Mouse (Mus musculus): ENCODE measurements around the gene Phpt1.
A peak's percentile ranks its signal among the peaks of the same experiment; 100 is the strongest.
"Not testable (repeated sequence)": the region's sequence is repeated elsewhere in the genome, so short reads cannot be mapped to it uniquely, and the experiment has no call there.

The Phpt1 gene

DNA sequence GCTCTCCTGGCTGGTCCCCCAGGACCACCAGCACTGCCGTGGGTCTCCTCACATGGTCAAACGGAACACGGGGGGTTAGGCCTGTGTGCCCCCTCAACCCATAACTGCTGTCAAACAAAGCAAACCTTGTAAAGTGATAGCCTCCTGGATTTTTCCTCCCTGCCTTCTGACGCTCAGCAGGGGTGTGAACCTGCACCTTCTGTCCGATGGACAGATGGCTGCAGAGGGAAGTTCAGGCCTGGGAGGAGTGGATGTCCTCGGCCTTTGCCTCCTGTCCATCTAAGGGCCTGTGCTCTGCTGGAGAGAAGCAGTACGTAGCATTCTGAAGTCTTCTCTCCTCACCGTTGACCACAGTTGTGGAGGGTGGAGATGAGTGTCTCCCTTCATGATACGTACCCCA, 13.1 kb downstream of the Phpt1 start:
- no peak for DNase-seq (ENCODE audit: low read depth in 1 of 2, low spot score in 2 of 2)

DNA sequence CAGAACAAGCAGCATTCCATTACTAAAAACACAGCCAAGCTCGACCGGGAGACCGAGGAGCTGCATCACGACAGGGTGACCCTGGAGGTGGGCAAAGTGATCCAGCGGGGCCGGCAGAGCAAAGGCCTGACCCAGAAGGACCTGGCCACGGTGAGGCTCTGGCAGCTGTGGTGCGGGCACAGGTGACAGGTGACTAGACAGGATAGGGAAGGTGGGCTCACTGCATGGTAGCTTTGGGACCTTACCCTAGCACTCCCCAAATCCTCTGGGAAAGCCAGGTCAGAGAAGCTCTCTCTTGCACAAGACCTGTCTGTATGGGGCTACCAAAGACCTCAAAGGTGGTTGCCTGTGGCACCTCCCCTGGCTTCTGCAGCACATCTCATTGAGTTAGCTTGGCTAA, 14.5 kb downstream of the Phpt1 start:
- no peak for DNase-seq (ENCODE audit: low read depth in 1 of 2, low spot score in 2 of 2)

DNA sequence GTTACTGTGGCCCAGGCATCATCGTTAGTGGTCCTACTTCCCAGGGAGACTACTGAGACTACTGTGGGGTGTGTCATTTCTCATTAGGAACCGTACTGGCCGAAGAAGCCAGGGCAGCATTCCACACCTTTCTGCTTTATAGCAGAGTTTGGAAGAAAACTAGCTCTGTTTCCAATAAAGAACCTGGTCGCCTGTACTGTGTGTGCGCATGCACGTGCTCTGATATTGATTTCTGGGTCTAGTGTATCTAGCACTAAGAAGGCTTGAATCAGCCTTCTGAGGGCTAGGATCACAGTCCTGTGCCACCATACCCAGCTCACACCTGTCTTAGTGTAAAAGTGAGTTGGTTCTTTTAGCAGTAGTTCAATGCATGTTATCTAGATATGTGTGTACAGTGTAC, 16.2 kb downstream of the Phpt1 start:
- DNase-seq (ENCODE audit: low read depth in 1 of 2, low spot score in 2 of 2), result no peak

DNA sequence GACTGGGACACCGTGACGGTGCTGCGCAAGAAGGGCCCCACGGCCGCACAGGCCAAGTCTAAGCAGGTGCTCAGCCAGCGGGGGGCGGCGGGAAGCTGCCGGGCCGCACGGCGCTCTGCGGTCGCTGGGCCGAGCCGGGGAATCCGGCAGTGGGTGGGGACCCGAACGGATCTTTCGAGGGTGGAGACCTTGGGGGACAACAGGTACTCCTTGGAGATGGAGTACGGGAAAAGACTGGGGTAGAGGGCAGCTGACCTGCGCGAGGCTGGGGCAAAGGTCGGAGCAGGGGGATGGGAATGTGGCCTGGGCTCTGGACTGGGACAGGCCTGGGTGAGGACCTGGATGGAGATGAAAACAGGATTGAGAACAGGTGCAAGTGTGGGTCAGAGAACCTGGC, 17.1 kb downstream of the Phpt1 start:
- no peak for DNase-seq (ENCODE audit: low read depth in 1 of 2, low spot score in 2 of 2)

DNA sequence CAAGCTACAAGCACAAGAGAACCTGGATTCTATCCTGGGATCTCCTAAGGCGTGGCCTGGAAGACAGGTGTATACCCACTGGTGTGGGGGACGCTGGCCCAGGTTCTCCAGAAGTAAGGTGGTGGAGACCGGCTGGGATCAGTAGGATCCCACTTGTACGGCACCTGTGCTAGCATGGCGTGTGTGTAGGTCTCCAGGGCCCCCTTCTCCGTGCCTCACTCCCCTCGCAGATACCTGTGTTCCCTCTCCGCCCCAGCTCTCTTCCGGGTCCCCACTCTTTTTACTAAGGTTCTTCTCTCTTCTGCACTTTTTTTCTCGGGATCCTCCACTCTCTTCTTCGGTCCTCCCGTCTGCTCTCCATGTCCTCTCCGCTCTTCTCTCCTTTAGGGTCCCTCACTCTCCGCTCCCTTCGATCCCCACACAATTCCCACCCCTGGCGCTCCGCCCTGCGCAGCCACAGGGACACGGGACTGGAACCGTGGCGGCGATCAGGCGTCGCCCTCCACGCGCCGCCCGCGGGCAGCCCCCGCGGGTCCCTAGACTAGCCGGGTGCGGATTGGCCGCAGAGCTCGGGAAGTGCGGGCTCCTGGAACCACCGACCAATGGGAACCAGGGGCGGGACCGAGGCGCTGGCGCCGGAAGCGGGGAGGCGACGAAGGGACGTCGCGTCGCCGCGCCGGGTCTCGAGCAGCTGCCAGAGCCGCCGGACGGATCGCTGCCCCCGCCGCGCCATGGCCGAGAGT, 17.6 kb downstream of the Phpt1 start, which contains the start of gene Edf1:
Edf1 (plus strand) TSS at position 627 of the 743 bp plus-strand sequence.
- peak; percentile 62 to 84 for DNase-seq (ENCODE audit: low read depth in 1 of 2, low spot score in 2 of 2)

DNA sequence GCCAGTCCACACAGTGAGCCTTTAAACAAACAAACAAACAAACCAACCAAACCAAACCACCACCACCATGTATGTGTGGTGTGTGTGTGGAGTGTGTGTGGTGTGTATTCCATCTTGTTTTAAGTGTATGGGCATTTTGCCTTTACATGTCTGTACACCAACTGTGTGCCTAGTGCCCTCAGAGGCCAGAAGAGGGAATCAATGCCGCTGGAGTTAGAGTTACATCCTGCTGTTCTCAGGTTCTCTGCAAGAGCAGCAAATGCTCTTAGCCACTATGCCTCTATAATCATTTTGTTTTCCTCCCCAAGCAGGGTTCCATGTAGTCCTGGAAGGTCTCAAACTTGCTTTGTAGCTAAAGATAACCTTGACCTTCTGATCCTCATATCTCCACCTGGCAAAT, 18.7 kb downstream of the Phpt1 start:
- DNase-seq (ENCODE audit: low read depth in 1 of 2, low spot score in 2 of 2), result no peak

DNA sequence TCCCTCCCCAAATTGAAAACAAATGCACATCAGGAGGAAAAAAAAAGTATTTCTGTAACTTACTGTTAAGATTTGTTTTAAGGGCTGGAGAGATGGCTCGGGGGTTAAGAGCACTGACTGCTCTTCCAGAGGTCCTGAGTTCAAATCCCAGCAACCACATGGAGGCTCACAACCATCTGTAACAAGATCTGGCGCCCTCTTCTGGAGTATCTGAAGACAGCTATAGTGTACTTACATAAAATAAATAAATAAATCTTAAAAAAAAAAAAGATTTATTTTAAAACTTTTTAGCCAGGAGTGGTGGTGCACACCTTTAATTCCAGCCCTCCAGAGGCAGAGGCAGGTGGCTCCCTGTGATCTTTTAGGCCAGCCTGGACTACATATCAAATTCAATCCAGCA, 19.5 kb downstream of the Phpt1 start:
- not testable (repeated sequence) for DNase-seq (ENCODE audit: low read depth in 1 of 2, low spot score in 2 of 2)

DNA sequence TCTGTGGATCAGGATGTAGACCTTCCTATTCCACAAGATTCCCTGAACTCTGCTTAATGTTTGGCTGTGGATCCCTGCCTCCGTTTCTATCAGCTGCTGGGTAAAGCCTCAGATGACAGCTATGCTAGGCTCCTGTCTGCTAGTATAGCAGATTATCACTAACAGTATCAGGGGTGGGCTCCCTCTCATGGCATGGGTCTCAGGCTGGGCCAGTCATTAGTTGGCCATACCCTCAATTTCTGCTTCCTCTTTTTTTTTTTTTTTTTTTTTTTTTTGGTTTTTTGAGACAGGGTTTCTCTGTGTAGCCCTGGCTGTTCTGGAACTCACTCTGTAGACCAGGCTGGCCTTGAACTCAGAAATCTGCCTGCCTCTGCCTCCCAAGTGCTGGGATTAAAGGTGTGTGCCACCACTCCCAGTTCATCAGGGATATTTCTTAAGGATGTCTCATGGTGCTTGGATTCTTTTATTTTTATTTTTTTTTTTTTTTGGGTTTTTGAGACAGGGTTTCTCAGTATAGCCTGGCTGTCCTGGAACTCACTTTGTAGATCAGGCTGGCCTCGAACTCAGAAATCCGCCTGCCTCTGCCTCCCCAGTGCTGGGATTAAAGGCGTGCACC, 21.7 kb downstream of the Phpt1 start:
- DNase-seq (ENCODE audit: low read depth in 1 of 2, low spot score in 2 of 2), result not testable (repeated sequence)

DNA sequence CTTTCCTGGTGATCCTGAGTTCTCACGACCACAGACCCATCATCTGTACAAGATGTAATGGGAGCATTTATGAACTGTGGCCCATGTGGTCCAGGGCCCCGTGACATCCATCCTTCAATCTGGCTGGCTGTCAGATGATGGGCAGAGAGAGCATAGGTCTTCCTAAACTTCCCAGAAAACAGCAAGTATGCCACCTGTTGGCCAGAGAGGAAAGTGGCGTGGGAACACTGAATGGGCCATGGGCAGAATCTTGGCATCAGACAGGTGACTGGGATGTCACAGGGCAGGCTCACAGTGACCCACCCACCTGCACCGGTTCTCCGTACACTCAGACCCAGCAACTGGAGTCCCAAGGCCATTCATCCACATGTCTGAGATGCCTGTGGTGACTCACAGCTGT, 23.8 kb downstream of the Phpt1 start:
- no peak for DNase-seq (ENCODE audit: low read depth in 1 of 2, low spot score in 2 of 2)

DNA sequence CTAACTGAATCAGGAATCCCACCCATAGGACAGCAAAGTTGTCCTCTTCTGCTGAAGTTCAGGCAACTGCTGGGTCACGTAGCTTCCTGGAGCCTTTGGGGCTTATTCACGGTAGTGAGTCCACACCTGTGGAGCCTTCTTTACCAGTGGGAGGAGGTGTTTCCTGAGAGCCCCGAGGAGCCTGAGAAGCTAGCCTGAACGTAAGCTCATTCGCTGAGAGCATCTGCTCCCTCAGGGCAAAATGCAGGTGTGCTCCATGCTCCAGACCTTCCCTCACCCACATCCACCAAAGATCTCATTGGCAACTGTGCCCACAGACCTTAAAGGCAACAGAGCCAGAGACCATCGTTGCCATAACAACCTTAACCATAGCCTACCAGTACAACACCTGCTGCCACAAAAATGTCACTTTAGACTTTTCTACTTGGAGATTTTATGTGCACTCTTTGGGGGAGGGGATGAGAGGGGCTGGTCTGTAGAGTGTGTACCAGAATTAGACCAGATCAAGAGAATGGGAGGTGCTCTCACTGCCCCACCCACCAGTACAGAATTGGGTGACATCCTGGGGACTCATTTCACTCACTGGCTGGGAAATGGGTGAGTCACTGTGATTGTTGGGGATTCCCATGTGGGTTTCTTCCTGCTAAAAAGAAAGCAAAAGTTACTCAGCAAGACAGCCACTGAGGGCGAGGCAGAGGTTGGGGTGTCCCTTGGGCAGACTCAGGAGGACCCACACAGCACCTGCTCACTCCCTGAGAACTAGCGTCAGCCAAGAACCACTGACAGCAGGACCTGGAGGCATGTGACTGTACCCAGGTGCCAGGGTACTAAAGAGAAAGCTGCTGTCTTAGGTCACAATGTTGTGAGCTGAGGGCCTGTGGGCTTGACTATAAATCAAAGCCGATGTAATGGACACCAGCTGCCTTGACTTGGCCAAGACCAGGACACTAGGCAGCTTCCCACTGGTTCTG, 25.7 kb downstream of the Phpt1 start:
- no peak for DNase-seq (ENCODE audit: low read depth in 1 of 2, low spot score in 2 of 2)

DNA sequence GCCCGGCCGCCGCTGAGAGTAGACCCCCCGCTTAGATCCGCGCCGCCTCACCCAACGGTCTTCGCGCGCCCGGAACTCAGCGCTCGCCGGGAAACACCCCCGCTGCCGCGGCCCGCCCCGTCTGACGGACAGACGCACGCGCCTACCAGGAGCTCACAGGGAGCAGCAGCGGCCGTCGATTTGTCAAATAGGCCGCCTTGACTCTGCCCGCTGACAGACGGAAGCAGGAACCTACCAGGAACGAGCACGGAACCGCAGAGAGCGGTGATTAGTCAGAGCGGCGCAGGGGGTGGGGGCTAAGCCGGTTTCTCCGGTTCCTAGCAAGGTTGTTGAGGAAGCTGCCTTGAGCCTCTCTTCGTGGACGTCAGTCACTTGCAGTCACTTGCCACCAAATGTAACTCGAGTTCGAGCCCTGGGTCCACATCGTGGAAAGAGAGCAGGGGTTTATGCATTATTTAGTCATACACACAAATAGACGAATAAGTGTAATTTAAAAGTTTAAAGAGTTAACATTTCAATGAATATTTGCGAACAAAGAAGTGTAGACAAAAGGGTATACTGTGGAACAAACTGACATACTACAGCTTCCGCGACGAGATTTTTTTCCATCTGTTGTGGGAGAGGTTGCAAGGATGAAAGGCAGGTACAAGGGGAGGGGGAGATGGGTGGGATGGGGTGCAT, 28.1 kb downstream of the Phpt1 start, which contains the start of gene Traf2:
Traf2 (minus strand) TSS at position 130 of the 681 bp plus-strand sequence.
- peak; percentile 97 for DNase-seq (ENCODE audit: low read depth in 1 of 2, low spot score in 2 of 2)

DNA sequence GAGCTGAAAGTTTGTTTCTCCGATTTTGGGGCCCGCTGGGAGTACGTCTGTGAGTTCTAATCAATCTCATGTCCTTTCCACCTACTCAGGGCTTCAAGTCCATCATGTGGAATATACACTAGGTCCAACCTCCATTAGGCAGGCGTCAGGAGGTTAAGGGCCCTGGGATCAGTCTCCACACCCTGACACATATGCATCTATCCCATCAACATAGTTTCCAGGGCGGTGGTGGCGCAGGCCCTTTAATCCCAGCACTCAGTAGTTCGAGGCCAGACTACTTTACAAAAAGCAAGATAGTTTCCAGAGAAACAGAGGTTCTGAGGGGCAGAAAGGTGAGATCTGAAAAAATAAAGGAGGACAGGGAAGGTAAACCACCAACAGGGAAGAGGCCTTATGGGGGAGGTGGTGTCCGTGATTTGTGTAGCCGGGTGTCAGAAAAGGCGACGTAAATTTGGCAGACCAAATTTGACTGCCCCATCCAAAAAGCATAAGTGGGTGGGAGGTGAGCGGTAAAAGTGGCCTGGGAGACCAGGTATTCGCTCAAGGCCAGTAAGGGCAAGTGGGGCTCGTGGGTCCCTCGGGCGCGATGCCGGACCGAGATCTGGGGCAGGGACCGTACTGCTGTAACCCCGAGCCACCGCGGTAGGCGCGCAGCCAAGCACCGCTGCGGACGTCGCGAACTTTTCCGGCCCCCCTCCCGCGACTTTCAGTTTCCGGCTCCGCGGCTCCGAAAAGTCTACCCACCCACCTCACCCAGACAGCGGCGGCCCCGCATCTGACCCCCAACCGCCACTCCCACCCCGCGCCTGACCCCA, 28.8 kb downstream of the Phpt1 start:
- DNase-seq (ENCODE audit: low read depth in 1 of 2, low spot score in 2 of 2), result no peak

DNA sequence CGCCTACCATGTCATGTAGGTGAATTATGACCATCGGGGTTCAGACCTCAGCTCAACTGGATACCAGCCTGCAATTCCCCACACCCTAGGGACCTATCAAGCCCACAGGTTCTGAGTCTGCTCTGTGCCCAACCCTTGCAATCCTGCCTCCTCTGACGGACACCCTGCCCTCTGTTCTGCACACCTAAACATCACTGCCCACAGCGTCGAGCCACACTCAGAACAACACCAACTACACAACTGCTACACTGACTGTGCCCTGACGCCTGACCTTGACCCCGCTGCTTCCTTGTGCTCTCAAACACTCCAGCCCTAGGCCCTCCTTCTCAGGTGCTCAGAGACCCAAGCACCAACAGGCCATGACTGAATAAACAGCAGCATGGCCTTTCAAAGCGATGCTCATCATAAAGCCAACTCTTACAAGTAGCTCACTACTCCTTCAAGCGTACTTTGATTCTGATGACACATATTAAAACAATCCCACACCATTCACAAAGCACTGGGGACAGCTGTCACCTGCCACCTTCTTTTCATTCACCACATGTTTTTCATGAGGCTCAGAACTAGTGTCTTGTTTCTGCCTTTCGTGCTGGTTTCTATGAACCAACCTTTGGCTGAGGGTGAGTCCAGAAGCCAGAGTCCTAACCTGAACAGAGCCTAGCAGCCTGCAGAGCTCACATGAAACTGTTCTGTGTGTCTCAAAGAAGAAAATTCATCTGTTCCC, 33.2 kb downstream of the Phpt1 start:
- no peak for DNase-seq (ENCODE audit: low read depth in 1 of 2, low spot score in 2 of 2)

DNA sequence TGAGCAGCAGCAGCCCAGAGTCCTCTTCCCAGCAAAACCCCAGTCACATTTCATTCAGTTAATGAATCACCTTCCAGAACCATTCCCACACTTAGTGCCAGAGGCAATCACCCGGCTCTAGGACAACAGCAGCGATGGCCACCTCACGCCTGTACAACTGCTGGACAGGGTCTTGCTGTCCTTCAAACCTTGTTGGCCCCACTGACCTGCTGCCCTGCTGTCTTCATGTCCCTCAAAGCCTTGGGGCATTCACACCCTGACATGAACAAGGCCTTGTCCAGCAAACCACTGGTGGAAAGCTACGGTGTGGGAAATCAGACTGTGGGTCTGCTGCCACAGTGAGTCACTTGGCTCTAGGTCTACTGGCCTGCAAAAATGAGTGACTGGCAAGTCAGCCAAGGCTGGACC, 34.5 kb downstream of the Phpt1 start:
- DNase-seq (ENCODE audit: low read depth in 1 of 2, low spot score in 2 of 2), result no peak

DNA sequence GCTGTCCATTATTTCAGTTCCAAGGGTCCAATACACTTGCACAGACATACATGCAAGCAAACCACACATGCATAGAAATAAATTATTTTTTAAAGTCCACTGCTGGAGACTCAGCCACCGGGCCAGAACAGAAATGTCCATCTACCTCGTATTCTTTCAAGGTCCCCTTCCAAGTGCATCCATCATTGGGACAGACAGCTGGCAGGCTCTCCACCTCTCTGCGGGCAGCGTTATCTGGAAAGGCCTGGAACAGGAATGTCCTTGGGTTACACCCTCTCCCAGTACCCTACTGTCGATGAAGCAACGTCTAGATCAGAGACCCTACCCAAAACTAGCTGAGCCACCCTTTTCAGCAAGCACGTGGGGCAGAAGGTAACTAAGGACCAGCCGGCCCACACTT, 38.5 kb downstream of the Phpt1 start:
- DNase-seq (ENCODE audit: low read depth in 1 of 2, low spot score in 2 of 2), result no peak

DNA sequence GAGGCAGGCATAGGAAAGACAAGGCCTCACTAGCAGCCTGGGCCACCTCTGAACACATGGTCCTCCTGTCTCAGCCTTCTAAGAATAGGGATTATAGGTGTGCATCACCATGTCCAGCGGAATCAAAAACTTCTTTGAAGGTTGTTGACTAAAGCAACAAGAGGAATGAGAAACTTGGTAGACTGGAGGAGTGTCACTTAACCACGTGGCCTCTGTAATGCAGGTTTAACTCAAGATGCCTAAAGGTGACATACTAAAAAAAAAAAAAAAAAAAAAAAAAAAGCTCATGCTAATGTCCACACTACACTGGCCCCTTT, 40.2 kb downstream of the Phpt1 start:
- no peak for DNase-seq (ENCODE audit: low read depth in 1 of 2, low spot score in 2 of 2)

DNA sequence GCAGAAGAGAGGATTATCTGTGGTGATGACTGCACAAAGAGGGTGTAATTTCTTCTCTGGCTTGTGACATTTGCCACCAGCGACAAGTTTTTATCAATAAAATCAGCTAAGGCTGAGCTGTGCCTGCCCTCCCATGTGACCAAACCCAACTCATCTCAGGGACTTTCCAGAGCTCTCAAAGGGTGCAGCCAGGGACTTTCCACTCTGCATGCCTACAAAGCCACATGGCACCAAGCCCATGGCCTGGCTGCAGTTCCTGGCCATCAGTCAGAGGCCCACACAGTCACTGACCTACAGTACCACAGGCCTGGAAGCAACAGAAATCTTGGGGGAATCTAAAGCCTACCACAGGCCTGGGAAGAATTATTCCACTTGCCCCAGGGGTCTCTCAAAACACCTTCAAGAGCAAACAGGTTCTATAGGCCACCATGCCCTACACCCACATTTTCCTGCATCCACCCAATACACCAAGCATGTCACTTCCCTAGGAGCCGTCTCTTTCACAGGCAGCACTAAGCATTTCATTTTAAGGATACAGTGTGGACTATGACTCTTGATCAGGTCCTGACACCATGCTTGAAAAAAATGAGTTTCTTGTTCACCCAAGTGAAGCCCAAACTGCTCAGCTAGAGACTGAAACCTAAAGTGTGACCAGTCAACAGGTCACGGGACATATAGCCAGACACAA, 40.7 kb downstream of the Phpt1 start:
- DNase-seq (ENCODE audit: low read depth in 1 of 2, low spot score in 2 of 2), result peak in 1 of 2 experiments; percentile 49

DNA sequence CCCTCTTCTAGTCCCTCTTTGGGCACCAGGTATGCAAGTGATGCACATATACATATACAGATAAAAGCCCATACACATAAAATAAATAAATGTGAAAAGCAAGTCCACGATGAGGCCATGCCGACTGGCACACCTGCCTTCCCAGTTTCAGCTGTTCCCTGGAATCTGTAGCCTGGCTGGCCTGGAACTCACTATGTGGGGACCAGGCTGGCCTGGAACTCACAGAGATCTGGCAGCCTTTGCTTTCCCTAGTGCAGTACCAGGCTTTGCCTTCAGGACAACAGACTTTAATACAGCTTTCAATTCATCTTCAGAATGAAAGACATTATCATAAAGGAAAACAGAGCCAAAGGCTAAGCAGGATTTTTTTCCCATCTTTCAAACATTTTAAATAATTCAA, 41.3 kb downstream of the Phpt1 start:
- DNase-seq (ENCODE audit: low read depth in 1 of 2, low spot score in 2 of 2), result no peak

Data from monocyte, adult 2 months (primary cell).